Mouse (Mus musculus): ENCODE data around the gene Strip1. TPM values are rescaled to one million over a fixed set of nuclear protein-coding genes. Genes with fewer than 3 reads are reported as not detected.

The Strip1 gene
- 48.9 and 65.4 TPM in 2 replicates for total RNA-seq (2012; rRNA removed)

DNA sequence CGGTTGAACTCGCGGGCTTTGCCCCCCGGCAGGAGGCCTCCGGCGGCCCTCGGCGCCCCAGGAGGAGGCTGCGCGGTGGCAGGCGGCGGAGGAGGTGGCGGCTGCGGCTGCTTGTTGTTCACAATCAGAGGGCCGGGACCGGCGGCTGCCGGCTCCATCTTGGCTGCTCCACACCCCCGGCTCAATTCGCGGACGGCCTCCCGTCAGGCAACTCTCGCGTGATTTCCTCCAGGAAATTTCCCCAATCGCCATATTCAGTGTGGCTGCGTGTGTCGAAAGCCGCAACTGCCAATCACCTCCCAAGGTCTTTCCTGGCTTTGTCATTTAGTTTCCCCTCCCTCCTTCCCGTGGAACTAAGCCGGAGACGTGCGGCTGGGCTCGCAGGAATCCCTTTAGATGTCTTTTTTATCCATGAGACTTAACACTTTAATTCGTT is at the start of gene Strip1:
Strip1 (minus strand) TSS at position 172 of the 436 bp plus-strand sequence.
- peaks cover 11% of the 10 kb centered on the region for H3K36me3 ChIP-seq (ENCODE audit: control insufficient read depth, insufficient read depth, low read length, poor library complexity, severe bottlenecking)
- peak; percentile 93 for DNase-seq (ENCODE audit: low read depth, low spot score)
- TF ChIP-seq HCFC1 (IDR thresholded peaks at IDR 0.05; ENCODE audit: borderline replicate concordance, insufficient read depth, low read length) (0 out of 2 replicates have a peak, but pooled peaks have one; percentile 60), ZC3H11A (IDR thresholded peaks at IDR 0.05; ENCODE audit: borderline replicate concordance, low read depth, low read length) (no peak), MAFK (IDR thresholded peaks at IDR 0.05; ENCODE audit: insufficient read depth, low read depth, low read length) (no peak), ZNF384 (IDR thresholded peaks at IDR 0.05; ENCODE audit: low read depth, low read length) (no peak), CHD2 (IDR thresholded peaks at IDR 0.05; ENCODE audit: low read depth, low read length) (peak; percentile 95)
- H3K4me3 ChIP-seq (ENCODE audit: insufficient read depth in 1 of 2, low read depth in 1 of 2, low read length in 2 of 2, poor library complexity in 1 of 2, severe bottlenecking in 1 of 2), result peak within 1 kb of the TSS; percentile 91 to 97
- H3K9me3 ChIP-seq (ENCODE audit: control insufficient read depth, insufficient read depth, low read depth, low read length), result no peaks in the 10 kb centered on the region
- H3K9ac ChIP-seq (ENCODE audit: insufficient read depth, low read depth, low read length, poor library complexity, severe bottlenecking), result peak within 1 kb of the TSS; percentile 95
- H3K4me1 ChIP-seq (ENCODE audit: control insufficient read depth in 2 of 2, insufficient read depth in 2 of 2, low read length in 2 of 2, poor library complexity in 1 of 2), result no peaks in the 10 kb centered on the region
- H3K27ac ChIP-seq (ENCODE audit: insufficient read depth, low read depth, low read length, poor library complexity, severe bottlenecking), result no peak within 1 kb of the TSS
- in situ Hi-C loops (cut with MboI; ENCODE audit: low sequenced_read_pairs in 2 of 2, unreplicated experiment in 2 of 2), result no loop called here

DNA sequence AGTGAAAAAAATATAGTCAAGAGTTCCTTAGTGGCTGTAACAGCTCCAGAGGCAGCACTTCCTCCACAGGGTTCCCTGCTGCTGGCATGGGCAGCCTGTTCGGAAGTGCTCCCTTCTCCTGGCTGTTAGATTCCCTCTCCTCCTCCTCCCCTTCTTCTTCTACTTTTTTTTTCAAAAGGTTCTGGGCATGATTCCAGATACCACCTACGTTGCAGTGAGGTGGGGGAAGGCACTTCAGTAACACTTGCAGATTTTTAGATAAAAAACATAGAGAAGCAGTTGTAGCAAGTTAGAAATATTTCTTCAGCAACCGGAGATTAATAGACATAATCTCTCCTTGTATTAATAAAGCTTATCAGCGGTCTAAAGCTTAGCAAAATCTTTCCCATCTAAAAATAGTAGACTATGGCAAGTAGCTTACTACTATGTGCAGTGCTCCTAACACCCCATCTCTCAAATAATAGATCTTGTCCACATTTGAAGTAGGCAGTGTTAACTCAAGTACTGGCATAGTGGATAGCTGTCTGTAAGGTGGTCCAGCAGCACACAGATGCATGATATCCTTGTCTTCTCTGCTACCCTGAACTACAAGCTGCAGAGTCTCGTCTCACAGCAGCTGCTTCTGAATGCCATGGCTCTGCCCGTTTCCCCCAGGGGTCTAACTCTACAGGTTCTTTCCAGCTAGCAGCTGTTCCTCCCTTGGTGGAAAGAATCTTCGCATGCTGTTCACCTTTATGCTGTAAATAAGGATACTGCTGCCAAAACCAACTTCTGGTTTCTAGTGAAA is 49.5 kb upstream of the Strip1 start:
- H3K9ac ChIP-seq (ENCODE audit: insufficient read depth, low read depth, low read length, poor library complexity, severe bottlenecking), result no peak overlapping the region
- no peaks in the 10 kb centered on the region for H3K36me3 ChIP-seq (ENCODE audit: control insufficient read depth, insufficient read depth, low read length, poor library complexity, severe bottlenecking)
- no peaks in the 10 kb centered on the region for H3K9me3 ChIP-seq (ENCODE audit: control insufficient read depth, insufficient read depth, low read depth, low read length)
- H3K27ac ChIP-seq (ENCODE audit: insufficient read depth, low read depth, low read length, poor library complexity, severe bottlenecking), result no peak overlapping the region
- TF ChIP-seq CHD2 (IDR thresholded peaks at IDR 0.05; ENCODE audit: low read depth, low read length) (no peak), ZC3H11A (IDR thresholded peaks at IDR 0.05; ENCODE audit: borderline replicate concordance, low read depth, low read length) (no peak), MAFK (IDR thresholded peaks at IDR 0.05; ENCODE audit: insufficient read depth, low read depth, low read length) (no peak), ZNF384 (IDR thresholded peaks at IDR 0.05; ENCODE audit: low read depth, low read length) (no peak), HCFC1 (IDR thresholded peaks at IDR 0.05; ENCODE audit: borderline replicate concordance, insufficient read depth, low read length) (no peak)
- in situ Hi-C loops (cut with MboI; ENCODE audit: low sequenced_read_pairs in 2 of 2, unreplicated experiment in 2 of 2), result no loop called here
- peaks cover 0 to 2% of the 10 kb centered on the region in 2 experiments; a peak in 2 of 4 replicates for H3K4me1 ChIP-seq (ENCODE audit: control insufficient read depth in 2 of 2, insufficient read depth in 2 of 2, low read length in 2 of 2, poor library complexity in 1 of 2)
- no peak for DNase-seq (ENCODE audit: low read depth, low spot score)
- no peak overlapping the region for H3K4me3 ChIP-seq (ENCODE audit: insufficient read depth in 1 of 2, low read depth in 1 of 2, low read length in 2 of 2, poor library complexity in 1 of 2, severe bottlenecking in 1 of 2)

- DNase-seq (ENCODE audit: low read depth, low spot score), result no peak
- Histone ChIP-seq H3K36me3 (ENCODE audit: control insufficient read depth, insufficient read depth, low read length, poor library complexity, severe bottlenecking) (peaks cover 21% of the 10 kb centered on the region), H3K9ac (ENCODE audit: insufficient read depth, low read depth, low read length, poor library complexity, severe bottlenecking) (no peak overlapping the region), H3K4me3 (ENCODE audit: insufficient read depth in 1 of 2, low read depth in 1 of 2, low read length in 2 of 2, poor library complexity in 1 of 2, severe bottlenecking in 1 of 2) (no peak overlapping the region), H3K4me1 (ENCODE audit: control insufficient read depth in 2 of 2, insufficient read depth in 2 of 2, low read length in 2 of 2, poor library complexity in 1 of 2) (no peaks in the 10 kb centered on the region), H3K27ac (ENCODE audit: insufficient read depth, low read depth, low read length, poor library complexity, severe bottlenecking) (no peak overlapping the region), H3K9me3 (ENCODE audit: control insufficient read depth, insufficient read depth, low read depth, low read length) (no peaks in the 10 kb centered on the region)
- in situ Hi-C loops (cut with MboI; ENCODE audit: low sequenced_read_pairs in 2 of 2, unreplicated experiment in 2 of 2), result no loop called here
- TF ChIP-seq CHD2 (IDR thresholded peaks at IDR 0.05; ENCODE audit: low read depth, low read length) (no peak), HCFC1 (IDR thresholded peaks at IDR 0.05; ENCODE audit: borderline replicate concordance, insufficient read depth, low read length) (no peak), ZC3H11A (IDR thresholded peaks at IDR 0.05; ENCODE audit: borderline replicate concordance, low read depth, low read length) (no peak), ZNF384 (IDR thresholded peaks at IDR 0.05; ENCODE audit: low read depth, low read length) (no peak), MAFK (IDR thresholded peaks at IDR 0.05; ENCODE audit: insufficient read depth, low read depth, low read length) (no peak)
Observed at GRCm38 (mm10) chr3:107671509-107671908, 40.0 kb upstream of the Strip1 start.

GRCm38 (mm10) chr3:107670500-107670899 is 39.0 kb upstream of the Strip1 start:
- no peaks in the 10 kb centered on the region for H3K4me1 ChIP-seq (ENCODE audit: control insufficient read depth in 2 of 2, insufficient read depth in 2 of 2, low read length in 2 of 2, poor library complexity in 1 of 2)
- DNase-seq (ENCODE audit: low read depth, low spot score), result no peak
- no peak overlapping the region for H3K4me3 ChIP-seq (ENCODE audit: insufficient read depth in 1 of 2, low read depth in 1 of 2, low read length in 2 of 2, poor library complexity in 1 of 2, severe bottlenecking in 1 of 2)
- no peaks in the 10 kb centered on the region for H3K9me3 ChIP-seq (ENCODE audit: control insufficient read depth, insufficient read depth, low read depth, low read length)
- no peak overlapping the region for H3K27ac ChIP-seq (ENCODE audit: insufficient read depth, low read depth, low read length, poor library complexity, severe bottlenecking)
- in situ Hi-C loops (cut with MboI; ENCODE audit: low sequenced_read_pairs in 2 of 2, unreplicated experiment in 2 of 2), result no loop called here
- no peak overlapping the region for H3K9ac ChIP-seq (ENCODE audit: insufficient read depth, low read depth, low read length, poor library complexity, severe bottlenecking)
- no peak for TF ChIP-seq ZNF384 (IDR thresholded peaks at IDR 0.05; ENCODE audit: low read depth, low read length)
- TF ChIP-seq HCFC1 (IDR thresholded peaks at IDR 0.05; ENCODE audit: borderline replicate concordance, insufficient read depth, low read length), result no peak
- TF ChIP-seq MAFK (IDR thresholded peaks at IDR 0.05; ENCODE audit: insufficient read depth, low read depth, low read length), result no peak
- TF ChIP-seq CHD2 (IDR thresholded peaks at IDR 0.05; ENCODE audit: low read depth, low read length), result no peak
- no peak for TF ChIP-seq ZC3H11A (IDR thresholded peaks at IDR 0.05; ENCODE audit: borderline replicate concordance, low read depth, low read length)
- H3K36me3 ChIP-seq (ENCODE audit: control insufficient read depth, insufficient read depth, low read length, poor library complexity, severe bottlenecking), result peaks cover 24% of the 10 kb centered on the region
